Mouse (Mus musculus): Measurements from ENCODE around the gene Camk2d. TPM values are rescaled to one million over a fixed set of nuclear protein-coding genes. Genes with fewer than 3 reads are reported as not detected.

Camk2d gene
- polyA plus RNA-seq, 2 experiments from 2014 or later = 62.2 to 75.6 TPM

- peak; percentile 6 for ATAC-seq
Measured at GRCm38 (mm10) chr3:126652361-126652760, 56.3 kb downstream of the Camk2d start.

DNA sequence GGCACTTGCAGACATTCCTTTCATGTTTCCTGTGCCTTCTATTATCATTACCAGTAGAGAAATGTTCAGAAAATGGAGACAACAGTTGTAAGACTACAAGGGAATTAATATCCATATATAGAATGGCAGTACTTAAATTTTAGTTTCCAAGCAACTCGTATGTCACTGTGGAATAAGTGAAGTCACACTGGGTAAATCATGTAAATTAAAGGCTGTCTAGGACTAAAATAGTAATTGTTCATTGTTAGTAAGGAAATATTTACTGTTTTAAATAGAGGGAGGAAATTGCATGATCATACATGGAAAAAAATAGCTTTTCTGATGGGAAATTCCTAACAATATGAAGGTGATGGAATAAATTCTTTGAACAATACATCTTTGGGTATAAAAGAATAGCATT, 57.0 kb downstream of the Camk2d start:
- ATAC-seq = no peak

DNA sequence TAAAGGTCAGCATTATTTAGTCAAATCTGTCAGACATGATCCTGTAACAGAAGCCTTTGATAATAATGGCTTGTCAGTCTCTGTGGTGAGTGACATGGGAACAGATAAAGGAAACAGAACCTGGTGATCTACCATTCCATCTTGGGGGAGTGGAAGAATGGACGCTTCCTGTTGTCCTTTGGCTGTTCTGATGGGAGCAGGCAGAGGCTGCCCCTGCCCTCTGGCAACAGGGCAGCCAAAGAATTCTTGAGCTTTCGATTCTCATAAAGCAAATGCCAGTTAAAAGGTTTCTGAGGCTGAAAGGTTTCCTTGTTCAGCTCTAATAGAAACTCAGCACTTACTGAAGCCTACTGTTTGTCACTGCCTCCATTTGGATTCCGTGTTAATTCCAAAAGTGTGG, 60.1 kb downstream of the Camk2d start:
- no peak for ATAC-seq

GRCm38 (mm10) chr3:126657895-126658294, 61.8 kb downstream of the Camk2d start:
- peak; percentile 22 for ATAC-seq

DNA sequence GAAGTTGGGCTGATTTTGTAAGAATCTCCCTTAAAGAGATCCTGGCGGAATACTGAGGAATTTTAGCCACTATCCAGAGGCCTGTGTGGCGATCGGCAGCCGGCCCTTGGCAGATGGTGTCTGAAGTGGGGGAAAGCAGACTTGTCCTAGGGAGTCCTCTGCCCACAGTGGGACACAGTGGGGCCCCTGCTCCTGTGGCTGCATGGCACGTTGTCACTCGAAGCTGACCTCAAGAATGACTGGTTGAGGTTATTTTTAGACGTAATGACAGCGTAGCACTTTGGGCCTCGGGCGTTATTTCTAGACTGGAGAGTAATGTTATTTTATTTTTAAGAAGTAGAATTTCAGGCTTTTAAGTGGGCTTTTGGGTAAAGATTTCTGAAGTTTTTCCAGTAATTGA, 62.7 kb downstream of the Camk2d start:
- no peak for ATAC-seq

- no peak for ATAC-seq
Measured at GRCm38 (mm10) chr3:126659235-126659634, 63.1 kb downstream of the Camk2d start.

- peak; percentile 27 for ATAC-seq
Measured at GRCm38 (mm10) chr3:126659832-126660564, 63.9 kb downstream of the Camk2d start.

DNA sequence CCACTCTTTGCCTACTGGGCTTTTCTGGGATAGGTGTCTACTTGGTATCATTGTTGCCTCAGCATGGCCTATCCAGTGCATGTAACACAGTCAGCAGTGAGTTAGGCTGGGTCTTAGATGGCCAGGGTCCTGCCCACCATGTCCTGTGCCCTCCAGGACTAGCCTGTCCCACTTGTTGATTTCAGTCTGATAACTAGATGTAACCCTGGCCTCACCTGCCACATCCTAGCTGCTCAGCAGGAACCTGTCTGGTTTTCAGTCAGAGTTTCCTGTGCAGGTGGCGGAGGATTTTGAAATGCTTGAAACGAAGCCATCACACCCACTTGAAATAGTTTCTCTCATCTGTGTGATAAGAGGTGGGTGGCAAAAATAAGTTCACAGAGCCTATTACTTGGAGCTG, 64.5 kb downstream of the Camk2d start:
- ATAC-seq = peak; percentile 72

- peak; percentile 25 for ATAC-seq
Measured at GRCm38 (mm10) chr3:126660986-126661385, 64.9 kb downstream of the Camk2d start.

- peak; percentile 39 for ATAC-seq
Measured at GRCm38 (mm10) chr3:126661920-126662319, 65.8 kb downstream of the Camk2d start.

DNA sequence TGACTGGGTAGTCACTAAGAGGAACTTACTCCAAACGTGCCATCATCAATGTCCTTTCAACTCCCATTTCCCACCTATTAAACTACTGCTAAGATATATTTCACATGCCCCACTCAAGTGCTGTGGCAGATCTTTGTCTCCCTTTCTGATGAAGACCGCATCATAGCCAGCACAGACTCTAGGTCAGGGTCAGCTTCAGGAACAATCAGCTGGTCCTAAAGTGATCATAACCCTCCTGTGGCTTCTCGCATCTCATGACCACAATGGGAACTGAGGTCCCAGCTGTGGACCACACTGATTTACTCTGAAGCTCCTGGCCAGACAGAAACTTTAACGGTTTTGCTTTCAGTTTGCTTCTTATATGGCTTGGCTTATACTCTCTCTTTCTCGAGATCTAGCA, 67.3 kb downstream of the Camk2d start:
- ATAC-seq = no peak

GRCm38 (mm10) chr3:126665866-126666265, 69.8 kb downstream of the Camk2d start:
- ATAC-seq = peak; percentile 15

DNA sequence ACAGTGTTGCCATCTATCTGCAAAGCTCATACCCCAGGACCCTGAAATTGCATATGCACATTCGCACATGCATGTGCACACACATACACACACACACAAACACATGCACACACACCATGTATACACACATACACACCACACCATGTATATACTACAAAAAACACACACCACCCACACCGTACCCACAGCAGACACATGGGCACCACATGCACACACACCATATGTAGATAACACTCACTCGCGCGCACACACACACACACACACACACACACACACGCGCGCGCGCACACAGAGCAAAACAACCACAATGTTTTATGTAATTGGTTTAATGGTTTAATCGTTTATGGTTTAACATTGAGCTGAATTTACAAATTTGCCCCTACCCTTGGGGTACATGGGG, 70.9 kb downstream of the Camk2d start:
- ATAC-seq = no peak

DNA sequence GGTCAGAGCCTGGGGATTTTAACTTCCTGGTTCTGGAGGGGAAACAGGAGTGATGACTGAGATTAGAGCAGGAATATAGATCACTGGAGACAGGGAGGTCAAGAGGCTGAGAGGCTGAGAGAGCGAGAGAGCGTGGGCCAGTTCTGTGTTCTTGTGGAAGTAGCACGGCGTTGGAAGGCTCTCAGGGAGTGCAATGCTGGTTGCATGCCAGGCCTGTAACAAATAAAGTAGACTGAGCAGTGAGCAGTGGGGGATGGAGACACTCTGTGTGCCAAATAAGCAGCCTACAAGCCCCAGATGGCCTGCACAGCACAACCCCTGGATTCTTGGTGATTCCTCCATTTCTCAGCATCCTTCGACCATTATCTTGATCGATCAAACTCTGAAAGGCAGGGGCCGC, 71.3 kb downstream of the Camk2d start:
- no peak for ATAC-seq

DNA sequence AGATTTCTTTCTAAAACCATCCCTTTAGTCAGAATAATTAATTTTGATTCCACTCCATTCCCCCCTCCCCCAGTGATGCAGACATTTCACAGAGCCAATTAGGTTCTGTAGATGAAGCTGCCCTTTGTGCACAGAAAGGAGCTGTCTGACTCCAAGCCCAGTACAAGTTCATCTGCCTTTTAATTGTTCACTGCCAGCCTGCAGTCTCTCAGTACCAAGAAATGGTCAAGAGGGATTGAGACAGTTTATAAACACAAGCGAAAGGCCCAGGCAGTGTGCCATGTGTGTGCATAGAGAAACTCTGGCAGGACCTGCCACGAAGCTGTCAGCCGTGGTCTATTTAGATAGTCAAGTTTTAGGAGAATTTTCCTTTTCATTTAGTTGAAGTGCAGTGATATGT, 72.0 kb downstream of the Camk2d start:
- ATAC-seq = no peak

- ATAC-seq = no peak
Measured at GRCm38 (mm10) chr3:126668692-126669091, 72.6 kb downstream of the Camk2d start.

DNA sequence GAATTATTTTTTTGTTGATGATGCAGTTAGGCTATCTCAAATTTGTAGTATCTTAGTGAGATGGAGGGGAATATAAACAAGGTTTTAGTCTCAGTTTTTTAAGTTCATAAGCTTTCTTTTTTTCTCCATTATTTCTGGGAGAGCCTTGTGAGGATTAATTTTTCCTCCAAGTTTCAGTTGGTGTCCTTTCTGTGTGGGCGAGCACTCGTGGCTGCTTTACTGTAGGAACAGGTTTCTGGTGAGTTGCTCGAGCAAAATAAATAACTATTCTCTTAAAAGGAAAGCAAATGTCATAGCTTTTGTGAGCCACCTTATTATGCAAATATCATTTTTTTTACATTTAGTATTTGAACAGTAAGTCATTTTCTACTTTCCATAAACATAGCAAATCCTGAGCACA, 74.3 kb downstream of the Camk2d start:
- no peak for ATAC-seq

- ATAC-seq = no peak
Measured at GRCm38 (mm10) chr3:126671292-126671691, 75.2 kb downstream of the Camk2d start.

GRCm38 (mm10) chr3:126681051-126681450, 84.9 kb downstream of the Camk2d start:
- no peak for ATAC-seq

GRCm38 (mm10) chr3:126681996-126682395, 85.9 kb downstream of the Camk2d start:
- no peak for ATAC-seq

GRCm38 (mm10) chr3:126685363-126685762, 89.3 kb downstream of the Camk2d start:
- ATAC-seq = no peak

DNA sequence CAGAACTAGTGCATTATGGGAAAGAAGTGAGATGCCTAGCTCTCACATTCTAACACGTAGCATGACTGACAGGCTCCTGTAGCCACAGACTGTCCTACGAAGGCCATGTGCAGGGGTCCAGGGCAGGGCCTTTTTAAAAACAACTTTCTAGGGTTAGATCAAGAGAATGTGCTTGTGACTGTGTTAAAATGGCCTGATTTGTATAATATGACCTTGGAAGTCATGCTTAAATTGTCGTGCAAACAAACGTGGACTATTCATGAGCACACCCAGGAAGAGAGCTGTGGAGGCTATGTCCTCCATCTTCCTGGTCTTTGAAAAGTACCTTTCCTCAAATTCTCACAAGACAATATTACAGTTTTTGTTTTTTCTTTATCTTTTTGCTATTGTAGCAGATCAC, 91.0 kb downstream of the Camk2d start:
- ATAC-seq = peak; percentile 45

GRCm38 (mm10) chr3:126688516-126688915, 92.4 kb downstream of the Camk2d start:
- no peak for ATAC-seq

GRCm38 (mm10) chr3:126690627-126691505, 94.8 kb downstream of the Camk2d start:
- ATAC-seq = peak; percentile 61
